Mouse (Mus musculus): ENCODE data around the gene Fmnl2.
A peak's percentile ranks its signal among the peaks of the same experiment; 100 is the strongest.

The Fmnl2 gene

DNA sequence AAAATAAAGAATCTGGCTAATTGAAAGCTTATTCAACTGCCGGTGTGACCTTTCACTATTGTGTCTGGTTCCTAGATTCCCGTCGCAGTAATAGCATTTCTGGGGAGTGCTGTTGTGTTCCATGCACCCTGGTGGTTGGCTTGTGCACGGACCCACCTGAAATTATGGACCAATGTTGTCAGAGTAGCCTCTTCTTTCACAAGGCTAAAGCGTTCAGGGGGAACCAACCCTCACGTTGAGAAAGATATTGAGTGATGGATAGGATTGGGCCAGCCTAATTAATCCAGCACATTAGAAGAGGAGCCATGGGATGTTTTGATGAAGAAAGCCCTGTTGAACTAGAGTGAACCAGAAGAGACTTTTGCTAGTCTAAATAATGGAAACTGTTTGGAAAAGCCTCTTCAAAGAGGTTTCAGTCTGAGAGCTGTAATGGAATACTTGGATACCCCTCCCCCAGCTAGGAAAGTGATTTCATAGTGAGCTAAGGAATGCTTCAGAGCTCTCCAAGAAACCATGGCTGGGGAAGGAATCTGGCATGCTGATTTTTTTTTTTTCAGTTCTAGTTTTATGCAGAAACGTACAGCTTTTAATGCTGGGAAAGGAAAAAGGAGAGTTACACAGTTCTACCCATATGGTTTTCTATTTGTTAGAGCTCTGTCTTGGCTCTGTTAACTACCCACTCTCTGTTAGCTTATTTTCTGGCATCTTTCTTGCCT is 172.2 kb downstream of the Fmnl2 start:
- no peak for DNase-seq (ENCODE audit: extremely low spot score, low spot score)

DNA sequence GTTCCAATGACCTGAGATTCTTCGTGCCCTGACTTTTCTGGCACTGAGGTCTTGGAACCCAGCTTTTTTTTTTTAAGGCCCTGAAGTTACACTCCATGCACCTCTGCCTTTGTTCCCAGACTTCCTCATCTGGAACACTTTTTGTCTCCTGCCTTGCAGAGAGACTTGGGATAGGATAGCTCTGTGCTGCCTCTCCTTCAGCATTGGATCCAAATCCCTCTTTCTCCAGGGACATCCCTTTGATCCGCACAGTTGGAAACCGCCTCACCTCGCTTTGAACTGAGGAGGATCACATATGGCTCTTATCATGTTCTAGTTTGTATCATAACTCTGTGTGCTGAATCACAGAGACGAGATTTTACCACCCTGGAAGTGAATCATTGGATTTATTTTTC is 172.8 kb downstream of the Fmnl2 start:
- no peak for DNase-seq (ENCODE audit: extremely low spot score, low spot score)

GRCm38 (mm10) chr2:53038253-53038652 is 180.6 kb downstream of the Fmnl2 start:
- no peak for DNase-seq (ENCODE audit: extremely low spot score, low spot score)

- DNase-seq (ENCODE audit: extremely low spot score, low spot score), result no peak
Measured at GRCm38 (mm10) chr2:53038737-53039136, 181.1 kb downstream of the Fmnl2 start.

DNA sequence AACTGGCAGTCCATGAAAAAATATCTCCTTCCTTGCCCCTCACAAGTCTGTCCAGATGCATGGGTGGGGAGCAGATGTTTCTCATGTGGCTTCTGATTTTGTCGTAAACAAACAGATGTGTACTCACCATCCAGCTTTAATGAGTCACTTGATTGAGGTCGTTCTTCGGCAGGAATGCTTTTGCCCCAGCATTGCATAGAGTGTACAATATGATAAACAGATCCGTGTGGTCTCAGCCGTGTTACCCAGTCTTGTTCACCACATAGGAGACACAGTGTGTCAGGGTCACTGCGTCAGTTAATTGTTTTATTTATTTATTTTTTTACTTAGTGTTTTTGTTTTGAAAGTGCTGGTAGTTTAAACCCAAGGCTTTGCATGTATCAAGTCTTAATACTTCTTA is 189.4 kb downstream of the Fmnl2 start:
- DNase-seq (ENCODE audit: extremely low spot score, low spot score), result no peak

GRCm38 (mm10) chr2:53047749-53048387 is 190.2 kb downstream of the Fmnl2 start:
- DNase-seq (ENCODE audit: extremely low spot score, low spot score), result no peak

DNA sequence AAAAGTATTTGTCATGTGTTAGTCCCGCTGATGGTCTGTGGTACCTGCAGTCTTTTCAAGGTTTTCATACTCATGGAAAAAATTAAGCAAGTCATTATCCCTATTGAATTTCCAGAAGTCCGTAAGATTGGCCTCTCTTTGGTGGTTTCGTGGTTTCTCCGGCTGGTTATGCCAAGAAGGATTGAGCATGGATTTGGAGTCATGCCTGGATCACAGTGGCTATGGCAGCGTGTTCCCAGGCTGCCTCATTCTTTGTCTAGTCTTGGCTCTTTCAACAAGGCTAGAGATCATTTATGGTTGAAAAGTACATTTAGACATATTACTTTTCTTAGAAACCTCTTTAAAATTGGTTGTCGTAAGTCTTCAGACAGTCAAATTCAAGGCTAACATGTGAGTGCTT is 192.7 kb downstream of the Fmnl2 start:
- DNase-seq (ENCODE audit: extremely low spot score, low spot score), result no peak

- no peak for DNase-seq (ENCODE audit: extremely low spot score, low spot score)
Measured at GRCm38 (mm10) chr2:53051502-53051901, 193.8 kb downstream of the Fmnl2 start.

- DNase-seq (ENCODE audit: extremely low spot score, low spot score), result no peak
Measured at GRCm38 (mm10) chr2:53053714-53054113, 196.1 kb downstream of the Fmnl2 start.

- no peak for DNase-seq (ENCODE audit: extremely low spot score, low spot score)
Measured at GRCm38 (mm10) chr2:53056556-53056955, 198.9 kb downstream of the Fmnl2 start.

DNA sequence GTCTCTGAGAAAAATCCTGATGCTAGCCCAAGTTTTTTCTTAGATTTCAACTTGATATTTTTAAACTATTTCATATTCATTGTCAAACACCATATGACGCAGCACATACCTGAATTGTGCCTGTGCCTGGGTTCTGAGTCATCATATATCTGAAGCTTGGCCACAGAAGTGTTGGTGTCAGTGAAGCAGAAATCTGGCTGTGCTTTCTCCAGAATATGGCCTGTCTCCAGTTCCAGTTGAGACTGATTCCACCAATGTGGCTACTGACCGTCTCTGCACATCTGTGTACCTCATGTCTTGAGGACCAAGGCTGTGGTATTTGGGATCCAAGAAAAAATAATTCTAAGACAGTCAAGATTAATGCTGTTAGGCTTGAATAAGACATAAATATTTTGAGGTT is 199.6 kb downstream of the Fmnl2 start:
- DNase-seq (ENCODE audit: extremely low spot score, low spot score), result no peak

DNA sequence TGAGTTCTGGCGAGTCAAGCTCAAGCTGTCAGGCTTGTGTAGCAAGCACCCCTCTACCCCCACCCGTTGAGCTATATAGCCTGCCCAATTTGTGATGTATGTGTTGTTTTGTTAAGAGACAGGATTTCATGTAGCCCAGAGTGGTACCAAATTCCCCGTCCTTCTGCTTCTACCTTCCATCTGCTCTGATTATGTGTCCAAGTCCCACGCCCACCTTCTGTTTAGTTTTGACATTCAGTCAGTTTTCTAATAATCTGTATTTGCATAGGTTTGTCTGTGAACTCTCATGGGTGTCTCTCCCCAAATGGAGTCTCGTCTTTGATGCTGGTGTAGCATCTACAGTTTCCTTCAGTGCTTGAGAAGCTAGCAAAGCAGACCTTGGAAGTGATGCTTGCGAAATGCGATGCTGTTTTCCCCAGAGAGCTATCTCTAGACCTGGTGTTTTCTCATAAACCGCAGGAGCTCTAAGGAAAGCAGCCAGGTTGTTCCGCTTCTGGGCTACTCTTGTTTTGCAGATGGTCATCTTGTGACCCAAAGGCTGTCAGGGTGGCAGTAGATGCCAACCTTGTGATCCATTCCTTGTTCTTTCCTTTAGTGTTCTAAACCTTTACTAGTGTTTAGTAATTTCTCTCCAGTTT is 203.8 kb downstream of the Fmnl2 start:
- no peak for DNase-seq (ENCODE audit: extremely low spot score, low spot score)

- no peak for DNase-seq (ENCODE audit: extremely low spot score, low spot score)
Measured at GRCm38 (mm10) chr2:53066973-53067372, 209.3 kb downstream of the Fmnl2 start.

DNA sequence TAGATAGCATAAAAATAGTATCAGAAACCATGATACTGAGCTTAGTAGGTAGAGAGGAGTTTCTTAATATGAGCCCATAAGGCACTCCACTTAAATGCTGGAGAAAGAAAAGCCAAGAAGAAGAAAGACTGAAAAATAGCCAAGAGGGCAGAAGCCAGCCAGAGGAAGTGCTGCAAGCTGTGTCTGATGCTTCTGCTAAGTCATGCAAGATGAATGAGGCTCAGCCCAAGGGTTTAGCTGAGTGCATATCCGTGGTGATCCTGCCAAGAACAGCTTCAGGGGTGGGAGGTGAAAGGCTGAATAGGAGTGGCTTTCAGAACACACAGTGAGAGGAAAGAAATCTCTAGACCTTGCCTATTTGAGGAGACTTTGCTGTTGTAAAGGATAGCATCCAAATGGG is 212.9 kb downstream of the Fmnl2 start:
- no peak for DNase-seq (ENCODE audit: extremely low spot score, low spot score)

DNA sequence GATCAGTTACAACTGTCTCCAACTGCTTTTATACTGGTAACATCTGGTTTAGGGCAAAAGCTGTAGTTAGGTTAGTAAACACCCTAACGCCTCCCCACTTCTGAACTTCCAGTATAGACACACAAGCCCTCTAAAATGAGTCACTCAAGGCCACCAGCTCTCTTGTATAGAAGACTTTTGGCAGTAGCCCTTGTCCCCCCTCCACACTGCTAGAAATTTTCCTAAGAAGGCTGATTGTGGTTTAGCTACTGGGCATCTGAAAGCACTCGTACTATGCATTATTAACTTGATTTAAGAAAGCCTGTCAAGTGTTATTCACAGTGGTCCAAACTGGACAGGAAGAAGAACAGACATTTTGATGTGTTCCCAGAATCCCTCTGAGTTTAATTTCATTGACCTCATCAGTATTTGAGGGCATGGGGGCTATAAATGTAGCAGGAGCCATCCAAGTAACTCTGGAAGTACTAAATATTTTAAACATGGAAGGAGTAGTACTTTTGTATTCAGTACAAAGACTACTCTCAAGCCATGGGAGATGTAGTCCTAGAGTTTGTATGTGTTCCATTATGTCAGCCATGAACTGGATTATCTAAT is 222.1 kb downstream of the Fmnl2 start:
- DNase-seq (ENCODE audit: extremely low spot score, low spot score), result no peak

DNA sequence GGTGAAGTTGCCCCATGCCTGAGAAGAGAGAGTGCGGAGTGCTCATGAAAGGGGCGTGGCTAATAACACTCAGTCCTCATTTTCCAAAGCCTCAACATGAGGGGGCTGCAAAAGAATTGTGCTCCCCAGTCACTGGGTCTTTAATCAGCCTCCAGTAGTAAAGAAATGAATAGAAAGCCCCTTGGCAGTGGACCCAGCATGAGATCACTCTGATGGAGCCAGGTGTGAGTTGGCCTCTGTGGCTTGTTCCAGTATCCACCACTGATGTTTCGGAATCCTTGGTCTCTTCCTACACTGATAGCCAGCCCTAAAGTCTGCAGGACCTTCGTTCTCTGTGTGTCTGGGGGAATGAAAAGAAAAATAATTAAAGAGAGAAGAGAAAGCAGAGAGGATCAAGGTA is 224.4 kb downstream of the Fmnl2 start:
- no peak for DNase-seq (ENCODE audit: extremely low spot score, low spot score)

- no peak for DNase-seq (ENCODE audit: extremely low spot score, low spot score)
Measured at GRCm38 (mm10) chr2:53082501-53082900, 224.8 kb downstream of the Fmnl2 start.

- peak; percentile 20 for DNase-seq (ENCODE audit: extremely low spot score, low spot score)
Measured at GRCm38 (mm10) chr2:53083241-53083640, 225.6 kb downstream of the Fmnl2 start.

DNA sequence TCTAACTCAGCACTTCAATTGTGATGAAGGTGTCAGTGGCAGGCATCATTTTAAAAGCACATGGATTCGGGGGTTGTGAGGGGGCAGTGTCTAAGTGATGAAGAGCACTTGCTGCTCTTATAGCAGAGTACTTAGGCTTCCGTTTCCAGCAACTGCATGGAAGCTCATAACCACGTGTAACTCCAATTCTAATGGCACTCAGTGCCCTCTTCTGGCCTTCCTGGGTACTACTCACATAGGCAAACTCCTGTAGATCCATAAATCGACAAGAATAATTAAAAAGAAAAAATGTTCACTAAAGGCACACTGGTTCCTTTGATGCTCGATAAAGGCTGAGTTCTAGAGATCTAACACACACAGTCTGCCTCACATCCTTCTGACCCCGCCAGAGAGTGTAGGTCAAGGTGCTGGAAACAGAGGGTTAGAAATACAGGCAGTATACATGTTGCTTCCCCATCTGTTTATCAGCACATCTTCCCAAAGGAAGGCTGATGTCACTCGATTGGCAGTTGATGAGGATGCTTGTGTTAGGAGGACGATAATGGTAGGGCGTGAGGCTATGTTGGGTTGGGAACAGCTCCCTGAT is 228.1 kb downstream of the Fmnl2 start:
- peak; percentile 37 for DNase-seq (ENCODE audit: extremely low spot score, low spot score)

- DNase-seq (ENCODE audit: extremely low spot score, low spot score), result no peak
Measured at GRCm38 (mm10) chr2:53088744-53089143, 231.1 kb downstream of the Fmnl2 start.

DNA sequence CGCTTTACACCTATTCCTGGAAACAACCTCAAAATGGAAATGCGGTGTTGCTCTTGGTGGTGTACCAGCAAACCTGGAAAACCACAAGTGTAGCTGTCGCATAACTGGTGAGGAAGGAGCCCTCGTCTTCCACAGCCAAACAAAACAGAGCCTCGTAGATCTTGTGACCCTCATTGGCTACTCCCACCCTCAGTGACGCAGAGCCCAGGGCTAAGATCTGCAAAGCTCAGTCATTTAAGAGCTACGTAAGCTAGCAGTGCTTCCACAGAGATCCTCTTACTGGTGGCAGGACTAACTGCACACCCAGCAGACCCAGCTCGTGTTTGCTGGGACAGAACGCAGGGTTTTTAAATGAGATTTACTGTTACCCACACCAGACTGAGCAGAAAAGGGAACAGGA is 237.4 kb downstream of the Fmnl2 start:
- no peak for DNase-seq (ENCODE audit: extremely low spot score, low spot score)

DNA sequence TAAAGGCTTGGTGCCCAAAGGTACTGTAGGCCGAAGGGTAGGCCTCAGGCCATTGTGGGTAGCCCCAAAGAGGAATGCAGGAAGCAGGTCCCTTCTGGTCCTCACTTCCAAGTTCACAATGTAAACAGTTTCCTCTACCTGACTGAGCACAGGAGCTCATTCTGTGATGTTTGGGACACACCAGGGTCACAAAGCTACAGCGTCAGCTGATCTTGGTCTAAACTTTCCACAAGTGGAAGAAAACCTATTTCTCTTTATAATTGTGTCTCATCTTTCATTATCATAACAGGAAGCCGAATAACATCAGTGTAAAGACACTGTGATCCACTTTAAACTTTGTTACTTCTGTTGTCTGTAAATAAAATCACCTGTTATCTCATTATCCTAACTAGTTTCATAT is 237.8 kb downstream of the Fmnl2 start:
- no peak for DNase-seq (ENCODE audit: extremely low spot score, low spot score)
